Mouse (Mus musculus): Measurements from ENCODE around the gene Pgbd5. TPM values are rescaled to one million over a fixed set of nuclear protein-coding genes. Genes with fewer than 3 reads are reported as not detected.

Gene Pgbd5
- polyA plus RNA-seq (2015; fragmentation: Nextera tagmentation; extraction: Ambion mirVana) = 1.8 and 2.0 TPM in 2 replicates

- WGBS = 77% methylated on average over 6 of the region's 6 CpGs
- H3K9me3 ChIP-seq = no peaks in the 10 kb centered on the region
- no peak for ATAC-seq (ENCODE audit: extremely low read depth, insufficient number of reproducible peaks, low FRiP score, low TSS enrichment)
- H3K4me3 ChIP-seq = no peak within 1 kb of the TSS
- no peak within 1 kb of the TSS for H3K4me2 ChIP-seq
- H3K36me3 ChIP-seq = no peaks in the 10 kb centered on the region
- no peak within 1 kb of the TSS for H3K27ac ChIP-seq (replicated peaks)
- no peak within 1 kb of the TSS for H3K9ac ChIP-seq
- peaks cover 17% of the 10 kb centered on the region for H3K4me1 ChIP-seq
- no peaks in the 10 kb centered on the region; the same call in 1 of the 2 replicates for H3K27me3 ChIP-seq (replicated peaks)
Observed at GRCm38 (mm10) chr8:124439558-124439957, at the start of gene Pgbd5. TSS of gene Pgbd5 (minus strand) at chr8:124439658.

DNA sequence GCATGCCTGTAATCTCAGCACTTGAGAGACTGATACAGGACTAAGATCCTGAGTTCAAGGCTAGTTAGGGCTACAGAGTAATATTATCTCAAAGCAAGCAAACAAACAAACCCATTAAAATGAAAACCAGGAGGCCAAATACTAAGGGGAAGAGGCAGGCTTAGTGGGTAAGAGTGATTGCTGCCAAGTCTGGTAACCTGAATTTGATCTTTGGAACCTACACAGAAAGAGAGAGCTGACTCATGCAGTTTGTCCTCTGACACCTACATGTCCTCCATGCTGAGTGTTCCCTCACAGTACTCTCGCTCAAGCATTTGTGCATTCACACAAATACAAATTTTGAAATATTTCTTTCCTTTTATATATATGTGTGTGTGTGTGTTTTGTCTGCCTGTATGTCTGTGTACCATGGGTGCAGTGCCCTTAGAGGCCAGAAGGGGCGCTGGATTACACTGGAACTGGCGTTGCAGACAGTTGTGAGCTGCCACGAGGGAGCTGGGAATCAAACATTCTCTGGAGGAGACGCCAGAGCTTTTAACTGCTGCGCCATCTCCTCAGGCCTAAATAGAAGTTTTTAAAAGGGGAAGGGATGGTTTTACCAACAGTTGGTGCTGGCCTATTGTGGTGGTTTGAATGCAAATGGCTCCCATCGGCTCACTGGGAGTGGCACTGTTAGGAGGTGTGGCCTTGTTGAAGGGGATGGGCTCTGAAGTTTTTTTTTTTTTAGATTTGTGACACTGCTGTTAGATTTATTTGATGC is 44.1 kb upstream of the Pgbd5 start:
- no peaks in the 10 kb centered on the region for H3K36me3 ChIP-seq
- H3K9me3 ChIP-seq = 0 out of 2 replicates have a peak, but pooled peaks cover 3% of the 10 kb centered on the region
- WGBS = 65% methylated on average over 7 of the region's 7 CpGs
- no peaks in the 10 kb centered on the region for H3K4me1 ChIP-seq
- no peak overlapping the region for H3K4me2 ChIP-seq
- no peak for ATAC-seq (ENCODE audit: extremely low read depth, insufficient number of reproducible peaks, low FRiP score, low TSS enrichment)
- H3K27ac ChIP-seq (replicated peaks) = no peak overlapping the region
- H3K4me3 ChIP-seq = no peak overlapping the region
- H3K9ac ChIP-seq = no peak overlapping the region
- no peaks in the 10 kb centered on the region; the same call in 1 of the 2 replicates for H3K27me3 ChIP-seq (replicated peaks)

DNA sequence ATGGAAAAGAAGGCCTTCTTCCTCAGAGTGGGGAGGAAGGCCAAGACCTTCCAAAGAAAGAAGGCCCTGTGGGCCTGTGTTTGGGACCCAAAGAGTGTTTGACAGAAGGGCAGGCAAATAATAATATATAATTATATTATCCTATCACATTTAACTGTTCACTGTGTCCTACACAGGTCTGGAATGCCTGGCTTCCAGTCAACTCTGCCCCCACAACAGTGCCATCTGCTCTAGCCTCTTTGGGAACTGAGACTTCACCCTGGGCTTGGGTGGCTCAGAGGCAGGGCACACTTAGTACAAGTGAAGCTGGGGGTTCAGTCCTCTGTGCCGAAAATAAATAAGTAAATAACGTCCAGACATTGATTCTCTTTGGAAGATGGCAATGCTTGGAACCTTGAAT is 43.3 kb upstream of the Pgbd5 start:
- Histone ChIP-seq H3K4me3 (no peak overlapping the region), H3K36me3 (no peaks in the 10 kb centered on the region), H3K9ac (no peak overlapping the region), H3K27me3 (replicated peaks) (no peaks in the 10 kb centered on the region; the same call in 1 of the 2 replicates), H3K27ac (replicated peaks) (no peak overlapping the region), H3K9me3 (0 out of 2 replicates have a peak, but pooled peaks cover 3% of the 10 kb centered on the region), H3K4me2 (no peak overlapping the region), H3K4me1 (no peaks in the 10 kb centered on the region)
- no peak for ATAC-seq (ENCODE audit: extremely low read depth, insufficient number of reproducible peaks, low FRiP score, low TSS enrichment)
- WGBS = 76% methylated on average over 2 of the region's 2 CpGs

GRCm38 (mm10) chr8:124480321-124480720 is 40.9 kb upstream of the Pgbd5 start:
- no peaks in the 10 kb centered on the region; the same call in 1 of the 2 replicates for H3K27me3 ChIP-seq (replicated peaks)
- no peak overlapping the region for H3K4me3 ChIP-seq
- H3K9me3 ChIP-seq = 0 out of 2 replicates have a peak, but pooled peaks cover 3% of the 10 kb centered on the region
- WGBS = 62% methylated on average over 8 of the region's 8 CpGs
- H3K9ac ChIP-seq = no peak overlapping the region
- H3K36me3 ChIP-seq = no peaks in the 10 kb centered on the region
- H3K27ac ChIP-seq (replicated peaks) = no peak overlapping the region
- no peak overlapping the region for H3K4me2 ChIP-seq
- no peak for ATAC-seq (ENCODE audit: extremely low read depth, insufficient number of reproducible peaks, low FRiP score, low TSS enrichment)
- H3K4me1 ChIP-seq = no peaks in the 10 kb centered on the region

GRCm38 (mm10) chr8:124479251-124479650 is 39.8 kb upstream of the Pgbd5 start:
- no peaks in the 10 kb centered on the region for H3K36me3 ChIP-seq
- no peak overlapping the region for H3K4me3 ChIP-seq
- H3K27me3 ChIP-seq (replicated peaks) = no peaks in the 10 kb centered on the region; the same call in 1 of the 2 replicates
- no peak overlapping the region for H3K27ac ChIP-seq (replicated peaks)
- no peak overlapping the region for H3K9ac ChIP-seq
- H3K4me1 ChIP-seq = no peaks in the 10 kb centered on the region
- ATAC-seq (ENCODE audit: extremely low read depth, insufficient number of reproducible peaks, low FRiP score, low TSS enrichment) = no peak
- 0 out of 2 replicates have a peak, but pooled peaks cover 3% of the 10 kb centered on the region for H3K9me3 ChIP-seq
- H3K4me2 ChIP-seq = no peak overlapping the region
- WGBS = 72% methylated on average over 3 of the region's 3 CpGs

- no peaks in the 10 kb centered on the region; the same call in 1 of the 2 replicates for H3K27me3 ChIP-seq (replicated peaks)
- no peaks in the 10 kb centered on the region for H3K9me3 ChIP-seq
- H3K27ac ChIP-seq (replicated peaks) = no peak overlapping the region
- no peak overlapping the region for H3K4me3 ChIP-seq
- H3K4me1 ChIP-seq = no peaks in the 10 kb centered on the region
- 70% methylated on average over 9 of the region's 9 CpGs for WGBS
- no peak overlapping the region for H3K9ac ChIP-seq
- H3K4me2 ChIP-seq = no peak overlapping the region
- H3K36me3 ChIP-seq = no peaks in the 10 kb centered on the region
- no peak for ATAC-seq (ENCODE audit: extremely low read depth, insufficient number of reproducible peaks, low FRiP score, low TSS enrichment)
Observed at GRCm38 (mm10) chr8:124476701-124477100, 37.2 kb upstream of the Pgbd5 start.

DNA sequence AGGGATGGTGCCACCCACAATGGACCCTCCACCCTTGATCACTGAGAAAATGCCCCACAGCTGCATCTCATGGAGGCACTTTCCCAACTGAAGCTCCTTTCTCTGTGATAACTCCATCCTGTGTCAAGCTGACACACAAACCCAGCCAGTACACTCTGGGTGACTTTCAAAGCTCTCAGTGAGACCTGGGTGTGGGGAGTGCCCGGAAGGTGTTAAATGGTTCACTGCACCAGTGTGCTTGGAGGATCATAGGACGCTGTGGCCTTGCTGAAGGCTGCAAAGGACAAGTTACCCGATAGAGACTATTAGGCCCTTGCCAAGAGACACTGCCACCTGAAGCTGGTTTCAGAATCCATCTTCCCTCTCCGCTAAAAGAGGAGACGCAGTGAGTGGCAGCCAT is 36.2 kb upstream of the Pgbd5 start:
- Histone ChIP-seq H3K4me1 (no peaks in the 10 kb centered on the region), H3K4me3 (no peak overlapping the region), H3K4me2 (no peak overlapping the region), H3K36me3 (no peaks in the 10 kb centered on the region), H3K9ac (no peak overlapping the region), H3K9me3 (no peaks in the 10 kb centered on the region), H3K27ac (replicated peaks) (no peak overlapping the region), H3K27me3 (replicated peaks) (no peaks in the 10 kb centered on the region; the same call in 1 of the 2 replicates)
- ATAC-seq (ENCODE audit: extremely low read depth, insufficient number of reproducible peaks, low FRiP score, low TSS enrichment) = no peak
- 73% methylated on average over 5 of the region's 5 CpGs for WGBS

GRCm38 (mm10) chr8:124464641-124465040 is 25.2 kb upstream of the Pgbd5 start:
- Histone ChIP-seq H3K36me3 (no peaks in the 10 kb centered on the region), H3K9me3 (no peaks in the 10 kb centered on the region), H3K4me1 (no peaks in the 10 kb centered on the region), H3K27ac (replicated peaks) (no peak overlapping the region), H3K4me3 (no peak overlapping the region), H3K9ac (no peak overlapping the region), H3K4me2 (no peak overlapping the region), H3K27me3 (replicated peaks) (peaks cover 7% of the 10 kb centered on the region)
- ATAC-seq (ENCODE audit: extremely low read depth, insufficient number of reproducible peaks, low FRiP score, low TSS enrichment) = no peak
- 54% methylated on average over 2 of the region's 2 CpGs for WGBS

GRCm38 (mm10) chr8:124463111-124463510 is 23.7 kb upstream of the Pgbd5 start:
- no peak overlapping the region for H3K4me2 ChIP-seq
- no peaks in the 10 kb centered on the region for H3K9me3 ChIP-seq
- no peak overlapping the region for H3K9ac ChIP-seq
- 25% methylated on average over 4 of the region's 4 CpGs for WGBS
- H3K4me1 ChIP-seq = no peaks in the 10 kb centered on the region
- H3K27ac ChIP-seq (replicated peaks) = no peak overlapping the region
- no peak for ATAC-seq (ENCODE audit: extremely low read depth, insufficient number of reproducible peaks, low FRiP score, low TSS enrichment)
- no peaks in the 10 kb centered on the region for H3K36me3 ChIP-seq
- H3K4me3 ChIP-seq = no peak overlapping the region
- peaks cover 13% of the 10 kb centered on the region for H3K27me3 ChIP-seq (replicated peaks)

DNA sequence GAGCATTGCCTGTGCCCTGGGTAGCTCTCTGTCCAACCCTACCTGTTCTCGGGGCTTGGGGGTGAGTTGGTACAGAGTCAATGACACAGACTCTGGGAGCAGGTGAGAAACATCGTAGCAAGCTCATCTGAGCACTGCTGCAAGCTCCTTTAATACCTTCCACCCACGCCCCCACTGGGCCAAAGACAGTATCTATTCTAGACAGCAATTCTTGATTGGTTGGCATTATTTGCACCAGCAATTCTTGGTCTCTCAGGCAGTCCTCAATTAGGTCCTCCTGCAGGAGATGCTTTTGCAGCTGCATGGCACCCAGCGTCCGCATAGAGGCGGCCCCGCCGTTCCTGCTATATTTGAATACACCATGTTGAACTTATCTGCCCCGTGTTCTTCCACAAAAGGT is 22.7 kb upstream of the Pgbd5 start:
- Histone ChIP-seq H3K4me3 (no peak overlapping the region), H3K4me1 (no peaks in the 10 kb centered on the region), H3K27ac (replicated peaks) (no peak overlapping the region), H3K27me3 (replicated peaks) (peaks cover 13% of the 10 kb centered on the region), H3K9ac (no peak overlapping the region), H3K36me3 (no peaks in the 10 kb centered on the region), H3K9me3 (no peaks in the 10 kb centered on the region), H3K4me2 (no peak overlapping the region)
- WGBS = 74% methylated on average over 9 of the region's 9 CpGs
- no peak for ATAC-seq (ENCODE audit: extremely low read depth, insufficient number of reproducible peaks, low FRiP score, low TSS enrichment)

DNA sequence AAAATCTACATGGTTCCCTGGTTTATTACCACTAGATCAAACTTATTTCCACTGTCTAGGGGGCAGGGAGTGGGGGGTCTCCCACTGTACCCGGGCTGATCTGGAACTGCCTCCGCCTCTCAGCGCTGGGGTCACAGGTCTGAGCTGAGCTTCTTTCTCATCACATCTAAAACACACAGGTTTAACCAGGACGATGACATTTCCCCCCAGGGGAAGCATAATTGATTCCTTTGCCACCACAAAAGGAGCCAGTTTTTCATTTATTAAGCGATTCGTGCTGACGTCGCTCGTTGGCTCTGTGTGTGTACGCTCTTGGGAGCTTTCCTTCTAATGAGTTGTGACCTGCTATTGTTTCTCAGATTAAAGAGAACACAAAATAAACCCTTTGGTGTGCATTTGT is 21.6 kb upstream of the Pgbd5 start:
- ATAC-seq (ENCODE audit: extremely low read depth, insufficient number of reproducible peaks, low FRiP score, low TSS enrichment) = no peak
- H3K9ac ChIP-seq = no peak overlapping the region
- H3K4me2 ChIP-seq = no peak overlapping the region
- peaks cover 13% of the 10 kb centered on the region for H3K27me3 ChIP-seq (replicated peaks)
- 80% methylated on average over 10 of the region's 10 CpGs for WGBS
- no peaks in the 10 kb centered on the region for H3K36me3 ChIP-seq
- H3K4me3 ChIP-seq = no peak overlapping the region
- H3K27ac ChIP-seq (replicated peaks) = no peak overlapping the region
- H3K4me1 ChIP-seq = no peaks in the 10 kb centered on the region
- no peaks in the 10 kb centered on the region for H3K9me3 ChIP-seq

GRCm38 (mm10) chr8:124460660-124461059 is 21.2 kb upstream of the Pgbd5 start:
- ATAC-seq (ENCODE audit: extremely low read depth, insufficient number of reproducible peaks, low FRiP score, low TSS enrichment) = no peak
- Histone ChIP-seq H3K9me3 (no peaks in the 10 kb centered on the region), H3K4me1 (no peaks in the 10 kb centered on the region), H3K4me2 (no peak overlapping the region), H3K4me3 (no peak overlapping the region), H3K36me3 (no peaks in the 10 kb centered on the region), H3K27me3 (replicated peaks) (peaks cover 13% of the 10 kb centered on the region), H3K9ac (no peak overlapping the region), H3K27ac (replicated peaks) (no peak overlapping the region)
- 59% methylated on average over 4 of the region's 4 CpGs for WGBS

Data from heart, embryonic 13.5 days (tissue).